Mouse (Mus musculus): ENCODE measurements at regions not wholly inside any gene's neighbourhood (a gene's known extent, or its start where the extent isn't known, plus 50 kb on each side); places are given as distances from the start of the nearest gene placed in this dataset.

GRCm38 (mm10) chr10:17237918-17238850 is 484.8 kb upstream of the Cited2 start:
- TF ChIP-seq CTCF (IDR thresholded peaks at IDR 0.05; ENCODE audit: low read depth) (no peak), EP300 (IDR thresholded peaks at IDR 0.05; ENCODE audit: low read depth) (no peak)

Measured in liver, postnatal 0 days (tissue).